Mouse (Mus musculus): Measurements from ENCODE around the gene Nom1. TPM values are rescaled to one million over a fixed set of nuclear protein-coding genes. Genes with fewer than 3 reads are reported as not detected.
"Not testable (repeated sequence)": the region's sequence is repeated elsewhere in the genome, so short reads cannot be mapped to it uniquely, and the experiment has no call there.

Gene Nom1
- polyA plus RNA-seq (2012): 0.27 and 0.35 TPM in 2 replicates

DNA sequence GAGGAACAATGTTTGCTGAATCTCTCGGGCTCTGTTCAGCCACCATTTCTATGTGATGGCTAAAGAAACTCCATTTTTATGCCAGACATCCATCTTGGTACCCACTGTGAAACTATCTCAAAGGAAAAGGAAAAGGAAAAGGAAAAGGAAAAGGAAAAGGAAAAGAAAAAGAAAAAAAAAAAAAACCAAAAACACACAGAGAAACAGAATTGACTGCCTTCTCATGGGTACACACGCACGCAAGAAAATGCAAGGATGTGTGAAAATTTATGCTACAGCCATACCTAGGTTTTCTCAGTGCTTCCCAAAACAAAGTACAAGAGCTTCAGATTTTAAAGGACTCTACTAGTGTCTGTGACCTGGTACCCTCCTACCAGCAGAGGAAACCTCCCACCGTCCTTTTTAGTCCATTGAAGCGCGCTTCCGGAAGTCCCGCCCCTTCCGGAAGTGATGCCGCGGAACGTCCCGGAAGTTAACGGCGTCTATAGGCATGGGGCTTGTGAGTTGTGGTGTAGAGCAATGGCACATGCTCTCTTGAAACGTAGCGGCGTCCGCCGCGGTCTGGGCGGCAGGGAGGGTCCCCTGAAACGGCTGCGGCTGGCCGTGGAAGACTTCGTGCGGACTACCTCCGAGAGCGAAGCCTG lies at the start of gene Nom1:
Gene Nom1 (plus strand): TSS at position 437 of the 644 bp plus-strand sequence.
- peaks cover 36% of the 10 kb centered on the region for H3K4me1 ChIP-seq (ENCODE audit: control insufficient read depth)
- peak within 1 kb of the TSS; percentile 95 for H3K4me3 ChIP-seq (replicated peaks)
- H3K27me3 ChIP-seq (ENCODE audit: control insufficient read depth): peaks cover 34% of the 10 kb centered on the region
- H3K36me3 ChIP-seq (ENCODE audit: control insufficient read depth): peaks cover 42% of the 10 kb centered on the region
- no peak for TF ChIP-seq GATA1 (IDR thresholded peaks at IDR 0.05; ENCODE audit: low read length)
- H3K9me3 ChIP-seq (ENCODE audit: control insufficient read depth, low read length): no peaks in the 10 kb centered on the region

DNA sequence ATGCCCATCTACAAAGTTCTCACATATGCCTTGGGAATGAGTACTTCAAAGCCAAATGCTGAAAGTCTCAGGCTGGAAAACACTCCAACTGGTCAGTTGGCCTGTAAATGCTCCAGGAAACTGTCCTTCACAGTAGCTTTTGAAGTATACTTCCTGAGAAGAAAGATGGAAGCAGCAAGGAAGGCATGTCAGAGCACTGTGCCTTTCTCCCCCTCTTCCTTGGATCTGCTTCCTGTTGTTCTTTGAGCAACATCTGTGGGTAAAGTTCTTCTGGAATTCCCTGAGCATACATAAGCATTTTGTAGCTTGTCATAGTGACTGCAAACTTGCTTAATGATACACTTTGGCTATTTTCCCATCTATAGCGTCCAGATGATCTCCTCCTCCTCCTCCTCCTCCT lies 46.9 kb upstream of the Nom1 start:
- H3K4me1 ChIP-seq (ENCODE audit: control insufficient read depth): peaks cover 2% of the 10 kb centered on the region
- H3K9me3 ChIP-seq (ENCODE audit: control insufficient read depth, low read length): no peaks in the 10 kb centered on the region
- H3K27me3 ChIP-seq (ENCODE audit: control insufficient read depth): peaks cover 21% of the 10 kb centered on the region
- H3K4me3 ChIP-seq (replicated peaks): no peak overlapping the region
- no peaks in the 10 kb centered on the region for H3K36me3 ChIP-seq (ENCODE audit: control insufficient read depth)
- TF ChIP-seq TAL1 (IDR thresholded peaks at IDR 0.05; ENCODE audit: low read length): no peak
- TF ChIP-seq GATA1 (IDR thresholded peaks at IDR 0.05; ENCODE audit: low read length): no peak

DNA sequence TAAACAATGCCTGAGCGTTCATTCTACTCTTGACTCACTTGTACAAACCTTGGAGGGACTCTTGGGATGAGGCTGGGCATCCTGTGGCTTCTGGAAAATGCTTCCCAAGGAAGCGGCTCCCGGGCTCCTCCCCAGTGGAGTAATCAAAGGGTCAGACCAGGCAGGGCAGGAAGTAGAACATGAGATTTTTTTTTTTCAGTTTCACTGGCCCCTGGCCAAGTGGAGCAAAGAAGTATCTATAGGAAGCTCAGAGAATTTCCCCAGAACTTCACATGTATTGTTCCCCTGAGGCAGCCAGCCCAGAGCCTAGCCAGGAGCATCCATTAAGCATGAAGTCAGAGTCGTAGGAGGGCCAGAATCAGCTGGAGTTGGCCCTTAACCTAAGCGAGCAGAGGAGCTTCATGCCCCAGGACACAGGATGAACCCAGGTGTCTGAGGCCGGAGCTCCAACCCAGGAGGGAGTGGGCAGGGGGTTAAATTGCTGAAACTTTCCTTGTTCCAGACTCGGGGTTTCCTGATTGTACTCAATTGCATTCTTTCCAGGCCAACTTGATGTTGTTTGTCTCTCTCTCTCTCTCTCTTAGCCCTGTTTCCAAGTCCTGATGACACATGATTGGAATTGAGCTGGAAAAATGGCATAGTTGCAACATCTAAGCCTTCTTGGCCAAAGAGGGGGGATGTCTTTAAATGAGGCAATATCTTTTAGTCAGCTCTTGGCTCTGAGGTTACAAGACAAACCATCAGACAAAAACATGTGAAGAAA lies 46.1 kb upstream of the Nom1 start:
- H3K27me3 ChIP-seq (ENCODE audit: control insufficient read depth): peaks cover 21% of the 10 kb centered on the region

DNA sequence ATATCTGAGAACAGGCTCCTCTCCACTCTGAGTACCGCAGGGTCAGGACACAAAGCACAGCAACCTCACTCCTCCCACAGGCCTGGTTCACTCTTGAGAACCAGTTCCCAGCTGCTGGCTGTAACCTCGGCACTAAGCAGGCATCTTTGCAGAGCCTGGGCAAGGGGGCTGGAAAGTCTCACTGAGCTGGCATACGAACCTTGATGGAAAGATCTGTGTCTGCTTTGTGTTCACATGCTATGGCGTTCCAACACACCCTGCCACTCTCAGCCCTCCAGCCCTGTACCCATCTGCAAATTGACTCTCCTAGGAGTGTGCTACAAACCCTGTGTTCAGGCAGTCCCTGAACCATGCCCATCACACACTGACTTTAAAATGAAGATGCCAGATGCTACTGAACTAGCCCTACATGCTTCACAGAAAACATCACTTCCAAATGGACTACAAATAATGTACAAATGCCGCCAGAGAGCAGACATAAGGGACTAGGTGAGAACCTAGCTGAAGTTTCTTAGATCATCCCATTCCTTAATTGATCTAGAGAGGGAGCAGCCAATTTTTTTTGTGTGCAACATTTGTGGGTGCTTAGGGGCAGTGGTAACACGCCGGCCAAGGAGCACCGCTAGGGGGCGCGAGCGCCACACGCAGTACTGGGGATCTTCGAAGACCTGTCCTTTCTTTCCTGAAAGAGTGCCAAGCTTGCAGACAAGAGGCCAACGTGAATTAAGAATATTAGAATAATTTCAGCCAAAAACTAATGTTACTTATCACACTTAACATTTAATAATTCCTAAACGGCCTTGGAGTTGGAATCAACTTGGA lies 45.3 kb upstream of the Nom1 start:
- peaks cover 2% of the 10 kb centered on the region for H3K4me1 ChIP-seq (ENCODE audit: control insufficient read depth)
- H3K4me3 ChIP-seq (replicated peaks): no peak overlapping the region
- H3K9me3 ChIP-seq (ENCODE audit: control insufficient read depth, low read length): no peaks in the 10 kb centered on the region
- no peaks in the 10 kb centered on the region for H3K36me3 ChIP-seq (ENCODE audit: control insufficient read depth)
- peaks cover 23% of the 10 kb centered on the region for H3K27me3 ChIP-seq (ENCODE audit: control insufficient read depth)
- TF ChIP-seq GATA1 (IDR thresholded peaks at IDR 0.05; ENCODE audit: low read length): no peak
- TF ChIP-seq TAL1 (IDR thresholded peaks at IDR 0.05; ENCODE audit: low read length): no peak

More for the DNA sequence above, 46.1 kb upstream of the Nom1 start:
- no peak overlapping the region for H3K4me3 ChIP-seq (replicated peaks)
- no peaks in the 10 kb centered on the region for H3K9me3 ChIP-seq (ENCODE audit: control insufficient read depth, low read length)
- no peaks in the 10 kb centered on the region for H3K36me3 ChIP-seq (ENCODE audit: control insufficient read depth)
- H3K4me1 ChIP-seq (ENCODE audit: control insufficient read depth): peaks cover 2% of the 10 kb centered on the region
- no peak for TF ChIP-seq GATA1 (IDR thresholded peaks at IDR 0.05; ENCODE audit: low read length)
- TF ChIP-seq TAL1 (IDR thresholded peaks at IDR 0.05; ENCODE audit: low read length): no peak

DNA sequence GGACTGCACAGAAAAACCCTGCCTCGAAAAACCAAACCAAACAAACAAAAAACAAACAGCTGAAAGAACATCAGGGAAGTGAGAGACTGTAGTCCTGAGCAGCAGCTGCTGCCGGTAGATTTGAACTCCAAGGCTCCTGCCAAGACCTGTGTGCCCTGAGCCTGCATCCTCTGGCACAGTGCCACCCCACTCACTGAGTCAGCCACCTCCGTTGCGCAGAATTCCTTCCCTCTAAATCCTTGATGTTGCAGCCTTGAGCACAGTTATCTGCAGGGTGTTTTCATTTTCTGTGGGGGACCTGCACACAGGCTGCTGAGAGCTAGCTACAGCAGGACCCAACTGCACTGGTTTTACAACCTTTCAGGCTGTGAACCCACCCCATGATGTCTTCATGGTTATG lies 36.0 kb upstream of the Nom1 start:
- no peak for TF ChIP-seq TAL1 (IDR thresholded peaks at IDR 0.05; ENCODE audit: low read length)
- TF ChIP-seq GATA1 (IDR thresholded peaks at IDR 0.05; ENCODE audit: low read length): no peak
- no peaks in the 10 kb centered on the region for H3K36me3 ChIP-seq (ENCODE audit: control insufficient read depth)
- H3K9me3 ChIP-seq (ENCODE audit: control insufficient read depth, low read length): peaks cover 4% of the 10 kb centered on the region; the same call in 1 of the 2 replicates
- H3K4me1 ChIP-seq (ENCODE audit: control insufficient read depth): no peaks in the 10 kb centered on the region
- H3K4me3 ChIP-seq (replicated peaks): no peak overlapping the region
- H3K27me3 ChIP-seq (ENCODE audit: control insufficient read depth): peaks cover 7% of the 10 kb centered on the region

DNA sequence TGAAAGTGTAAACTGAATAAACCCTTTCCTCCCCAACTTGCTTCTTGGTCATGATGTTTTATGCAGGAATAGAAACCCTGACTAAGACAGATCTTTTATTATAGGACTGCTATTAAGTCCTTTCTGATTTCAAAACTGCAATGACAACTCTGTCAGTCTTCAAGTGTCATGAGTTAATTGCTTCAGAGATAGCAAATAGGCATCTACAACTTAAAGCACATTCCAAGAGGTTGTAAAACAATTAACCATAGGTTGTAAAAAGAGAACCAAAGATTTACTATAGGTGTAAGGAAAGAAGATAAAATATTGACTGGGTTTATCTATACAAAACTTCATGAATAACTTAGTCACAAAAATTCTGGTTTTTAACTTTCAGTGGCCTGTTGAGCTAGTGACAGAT lies 23.6 kb upstream of the Nom1 start:
- Histone ChIP-seq H3K9me3 (ENCODE audit: control insufficient read depth, low read length) (no peaks in the 10 kb centered on the region), H3K4me3 (replicated peaks) (no peak overlapping the region), H3K4me1 (ENCODE audit: control insufficient read depth) (no peaks in the 10 kb centered on the region), H3K27me3 (ENCODE audit: control insufficient read depth) (peaks cover 4% of the 10 kb centered on the region), H3K36me3 (ENCODE audit: control insufficient read depth) (no peaks in the 10 kb centered on the region)
- TF ChIP-seq TAL1 (IDR thresholded peaks at IDR 0.05; ENCODE audit: low read length) (no peak), GATA1 (IDR thresholded peaks at IDR 0.05; ENCODE audit: low read length) (no peak)

DNA sequence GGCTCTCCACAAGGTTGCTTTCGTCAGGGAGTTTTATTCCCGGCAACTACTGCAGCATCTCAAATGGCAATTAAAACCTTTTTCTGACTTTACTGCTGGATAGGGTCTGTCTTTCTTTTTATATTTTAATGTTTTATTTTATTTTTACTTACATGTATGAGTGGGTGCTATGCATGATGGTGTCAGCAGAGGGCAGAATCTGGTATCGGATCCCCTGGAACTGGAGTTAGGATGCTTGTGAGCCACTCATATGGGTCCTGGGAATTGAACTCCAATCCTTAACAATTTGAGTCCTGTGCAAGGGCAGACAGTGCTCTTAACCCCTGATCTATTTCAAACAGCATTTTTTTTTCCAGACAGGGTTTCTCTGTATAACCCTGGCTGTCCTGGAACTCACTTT lies 21.4 kb upstream of the Nom1 start:
- Histone ChIP-seq H3K4me1 (ENCODE audit: control insufficient read depth) (no peaks in the 10 kb centered on the region), H3K27me3 (ENCODE audit: control insufficient read depth) (peaks cover 4% of the 10 kb centered on the region), H3K4me3 (replicated peaks) (no peak overlapping the region), H3K9me3 (ENCODE audit: control insufficient read depth, low read length) (no peaks in the 10 kb centered on the region), H3K36me3 (ENCODE audit: control insufficient read depth) (no peaks in the 10 kb centered on the region)
- TF ChIP-seq TAL1 (IDR thresholded peaks at IDR 0.05; ENCODE audit: low read length): no peak
- no peak for TF ChIP-seq GATA1 (IDR thresholded peaks at IDR 0.05; ENCODE audit: low read length)

DNA sequence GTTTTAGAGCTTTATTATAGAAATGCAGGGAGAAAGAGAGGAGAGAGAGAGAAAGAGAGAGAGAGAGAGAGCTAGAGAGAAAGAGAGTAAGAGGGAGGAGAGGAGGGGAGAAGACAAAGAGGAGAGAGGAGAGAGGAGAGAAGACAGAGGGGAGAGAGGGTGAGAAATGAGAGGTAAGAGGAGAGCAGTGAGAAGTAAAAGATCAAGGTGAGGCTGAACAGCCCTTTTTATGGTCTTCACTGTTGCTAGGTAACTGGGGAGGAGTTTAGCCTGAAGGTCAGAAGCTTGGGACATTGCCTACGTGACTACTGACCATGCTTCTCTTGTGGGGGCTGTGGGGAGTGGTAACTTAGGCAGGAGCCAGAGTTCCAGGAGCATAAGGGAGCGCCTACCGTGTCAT lies 11.1 kb upstream of the Nom1 start:
- not testable (repeated sequence) for H3K9me3 ChIP-seq (ENCODE audit: control insufficient read depth, low read length); H3K4me1 ChIP-seq (ENCODE audit: control insufficient read depth); H3K36me3 ChIP-seq (ENCODE audit: control insufficient read depth); H3K4me3 ChIP-seq (replicated peaks)
- H3K27me3 ChIP-seq (ENCODE audit: control insufficient read depth): peaks cover 33% of the 10 kb centered on the region

DNA sequence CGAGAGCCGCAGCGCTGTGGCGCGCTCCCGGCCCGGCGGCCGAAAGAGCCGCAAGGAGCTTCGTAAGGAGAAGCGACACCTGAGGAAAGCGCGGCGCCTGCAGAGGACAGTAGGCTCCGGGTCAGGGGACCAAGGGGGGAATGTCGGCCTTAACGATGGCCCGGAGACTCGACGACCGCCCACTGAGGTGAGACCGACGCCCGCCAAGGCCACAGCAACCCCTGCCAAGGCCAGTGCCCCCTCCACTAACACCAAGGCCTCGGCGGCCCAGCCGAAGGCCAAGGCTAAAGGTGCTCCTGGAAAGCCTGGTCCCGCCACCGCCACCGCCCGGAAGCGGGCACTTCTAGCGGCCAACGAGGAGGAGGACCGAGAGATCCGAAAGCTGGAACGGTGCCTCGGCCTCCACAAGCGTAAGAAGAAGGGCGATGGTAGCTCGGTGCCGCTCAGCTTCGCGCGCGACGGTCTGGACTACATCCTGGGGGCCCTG lies 451 bp downstream of the Nom1 start:
- H3K9me3 ChIP-seq (ENCODE audit: control insufficient read depth, low read length): no peaks in the 10 kb centered on the region

More for the DNA sequence above, 451 bp downstream of the Nom1 start:
- Histone ChIP-seq H3K36me3 (ENCODE audit: control insufficient read depth) (peaks cover 48% of the 10 kb centered on the region), H3K27me3 (ENCODE audit: control insufficient read depth) (peaks cover 30% of the 10 kb centered on the region), H3K4me1 (ENCODE audit: control insufficient read depth) (peaks cover 36% of the 10 kb centered on the region), H3K4me3 (replicated peaks) (peak overlapping the region; percentile 95)
- TF ChIP-seq TAL1 (IDR thresholded peaks at IDR 0.05; ENCODE audit: low read length): no peak
- no peak for TF ChIP-seq GATA1 (IDR thresholded peaks at IDR 0.05; ENCODE audit: low read length)

Measured in erythroblast, embryonic 14.5 days (primary cell).